Mouse (Mus musculus) induced T-regulatory cell, adult 2 months (primary cell): ENCODE results near the gene Cry2.
A peak's percentile ranks its signal among the peaks of the same experiment; 100 is the strongest.
"Not testable (repeated sequence)": the region's sequence is repeated elsewhere in the genome, so short reads cannot be mapped to it uniquely, and the experiment has no call there.

Experiments
- DNase-seq: peaks from one replicate; pipeline ENCODE4 v3.0.0-alpha.2; 2012; ENCODE audit warnings: low read depth

Gene Cry2

DNA sequence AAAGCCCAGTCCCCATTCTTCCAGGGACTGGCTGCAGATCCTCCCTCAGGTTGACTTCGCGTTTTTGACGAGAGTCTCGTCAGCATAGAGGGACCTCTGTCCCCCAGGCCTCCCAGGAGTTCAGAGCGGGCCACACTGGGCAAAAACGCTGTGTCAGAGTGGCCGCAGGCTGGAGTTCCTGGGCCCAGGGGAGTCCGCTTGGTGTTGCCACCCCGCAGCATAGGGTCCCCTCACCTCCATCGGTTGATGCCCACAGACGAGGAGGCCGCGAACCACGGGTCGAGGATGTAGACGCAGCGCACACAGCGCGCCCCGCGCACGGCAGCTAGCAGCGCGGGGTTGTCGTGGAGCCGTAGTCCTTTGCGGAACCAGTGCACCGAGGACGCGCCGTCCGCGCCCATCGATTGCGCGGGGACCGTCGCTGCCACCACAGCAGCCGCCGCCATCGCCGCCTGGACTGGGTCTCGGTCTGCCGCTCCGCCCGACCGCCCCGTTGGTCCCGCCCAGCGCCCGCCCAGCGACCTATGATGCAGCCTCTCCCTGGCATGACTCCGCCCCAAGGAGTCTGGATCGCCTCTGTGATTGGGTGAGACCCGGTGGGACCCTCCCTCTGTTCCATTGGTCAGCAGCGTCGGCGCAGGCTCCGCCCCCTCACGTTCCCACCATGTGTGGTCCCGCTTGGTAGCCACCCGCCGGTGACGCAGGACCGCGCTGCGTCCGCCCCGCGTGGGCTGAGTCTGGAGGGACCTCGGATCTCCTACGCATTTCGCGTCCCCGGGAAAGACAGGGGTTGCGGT is at the start of gene Cry2:
TSS of gene Cry2 (minus strand) at position 466 of the 797 bp plus-strand sequence.
- peak; percentile 99 for DNase-seq

DNA sequence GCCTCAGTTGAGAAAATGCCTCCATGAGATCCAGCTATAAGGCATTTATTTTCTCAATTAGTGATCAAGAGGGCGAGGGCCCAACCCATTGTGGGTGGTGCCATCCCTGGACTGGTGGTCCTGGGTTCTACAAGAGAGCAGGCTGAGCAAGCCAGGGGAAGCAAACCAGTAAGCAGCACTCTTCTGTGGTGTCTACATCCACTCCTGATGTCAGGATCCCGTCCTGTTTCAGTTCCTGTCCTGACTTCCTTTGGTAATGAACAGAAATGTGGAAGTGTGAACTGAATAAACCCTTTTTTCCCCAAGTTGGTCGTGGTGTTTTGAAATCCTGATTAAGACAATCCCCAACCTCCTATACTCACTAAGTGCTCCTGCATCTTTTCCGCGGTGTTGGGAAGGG is 49.7 kb upstream of the Cry2 start:
- no peak for DNase-seq

DNA sequence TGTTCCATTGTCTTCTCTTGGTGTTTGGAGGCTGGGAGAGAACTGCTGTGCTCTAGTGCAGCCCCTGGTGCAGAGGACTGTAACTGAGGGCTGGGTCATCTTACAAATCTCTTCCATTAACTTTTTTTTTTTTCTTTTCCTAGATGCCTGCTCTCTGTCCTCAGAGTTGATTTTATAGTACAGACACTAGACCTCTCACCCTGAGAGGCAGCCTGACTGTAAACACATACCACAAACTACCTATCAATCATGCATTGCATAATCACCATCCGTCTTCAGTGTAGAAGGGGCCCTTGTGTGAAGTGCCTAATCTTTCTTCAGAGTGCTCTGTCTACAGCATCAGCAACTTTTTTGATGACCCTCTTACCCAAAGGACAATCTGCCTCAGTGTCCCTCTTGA is 48.7 kb upstream of the Cry2 start:
- no peak for DNase-seq

DNA sequence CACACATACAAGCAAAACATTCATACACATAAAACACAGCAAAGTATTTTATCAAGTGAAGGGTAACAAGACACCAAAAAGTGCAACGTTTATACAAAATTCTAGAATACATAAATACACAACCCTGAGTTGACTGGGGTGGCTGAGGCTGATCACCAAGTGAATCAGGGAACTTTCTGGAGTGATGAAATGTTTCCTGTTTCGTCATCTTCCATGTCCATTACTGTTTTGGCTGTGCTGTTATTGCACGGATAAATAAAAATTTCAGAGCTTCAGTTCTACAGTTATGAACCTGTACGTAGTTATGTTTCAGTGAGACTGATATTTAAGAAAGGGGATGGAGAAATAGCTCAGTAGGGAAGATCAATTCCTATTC is 44.5 kb upstream of the Cry2 start:
- DNase-seq, result no peak

DNA sequence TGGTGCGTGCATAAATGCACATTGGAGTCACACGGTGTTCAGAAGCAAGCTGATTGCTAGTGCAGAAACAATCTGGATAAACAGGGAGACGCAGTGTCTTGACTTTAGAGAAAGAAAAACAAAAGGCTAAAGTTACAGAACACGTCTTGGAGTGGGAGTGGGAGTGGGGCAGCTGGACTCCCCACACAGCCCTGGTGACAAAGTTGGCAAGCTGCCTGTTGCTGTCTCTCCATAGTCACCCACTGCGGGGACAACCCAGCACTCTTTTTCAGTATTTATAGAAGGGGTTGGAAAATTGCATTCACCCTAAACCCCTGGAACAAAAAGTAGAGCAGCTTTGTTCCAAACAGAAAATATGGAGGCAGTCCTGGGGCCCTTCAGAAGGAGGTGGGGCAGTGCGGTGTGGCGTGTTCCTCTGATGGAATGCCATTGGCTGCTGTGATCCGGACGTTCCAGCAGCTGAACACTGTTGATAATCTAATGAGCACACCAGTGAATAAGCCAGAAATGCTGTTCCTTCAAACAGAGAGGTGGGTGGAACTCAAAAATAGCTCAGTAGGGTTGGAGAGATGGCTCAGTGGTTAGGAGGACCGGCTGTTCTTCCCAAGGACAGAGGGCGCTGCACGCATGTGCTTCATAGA is 43.9 kb upstream of the Cry2 start:
- no peak for DNase-seq

DNA sequence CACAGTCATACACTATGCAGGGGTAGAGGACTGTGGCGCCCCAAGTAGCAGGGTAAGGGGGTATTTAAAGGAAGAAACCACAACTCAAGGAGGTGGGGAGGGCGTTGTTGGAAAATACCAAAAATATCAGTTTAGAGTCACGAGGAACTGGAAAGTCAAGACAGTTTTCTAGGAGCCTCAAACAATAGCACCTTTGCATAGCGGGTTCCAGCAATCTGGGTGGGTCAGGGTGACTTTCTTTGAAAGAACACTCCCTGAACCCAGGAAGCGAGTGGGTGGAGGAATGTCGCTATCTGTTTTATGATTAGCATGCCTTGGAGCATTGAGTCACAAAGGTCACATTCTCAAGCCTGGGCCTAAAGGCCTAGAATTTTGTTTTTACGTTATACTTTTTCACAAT is 42.7 kb upstream of the Cry2 start:
- DNase-seq, result not testable (repeated sequence)

DNA sequence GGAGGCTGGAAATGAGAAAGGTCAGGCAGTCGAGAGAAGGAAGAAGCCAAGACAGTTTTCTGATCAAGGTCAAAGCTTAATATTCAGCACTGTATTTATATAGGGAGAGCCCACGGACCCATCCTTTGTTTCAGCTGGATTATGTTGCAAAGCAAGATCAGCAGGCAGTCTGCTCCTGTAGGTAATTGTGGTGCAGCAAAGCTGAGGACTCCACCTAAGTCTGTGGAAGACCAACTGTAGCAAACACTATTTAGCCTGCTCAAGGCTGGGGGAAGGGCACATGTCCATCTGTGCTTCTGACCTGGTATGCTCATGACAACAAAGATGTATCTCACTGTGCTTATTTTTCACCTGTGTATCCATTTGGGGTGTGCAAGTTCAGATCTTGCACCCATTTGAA is 41.9 kb upstream of the Cry2 start:
- DNase-seq, result no peak

DNA sequence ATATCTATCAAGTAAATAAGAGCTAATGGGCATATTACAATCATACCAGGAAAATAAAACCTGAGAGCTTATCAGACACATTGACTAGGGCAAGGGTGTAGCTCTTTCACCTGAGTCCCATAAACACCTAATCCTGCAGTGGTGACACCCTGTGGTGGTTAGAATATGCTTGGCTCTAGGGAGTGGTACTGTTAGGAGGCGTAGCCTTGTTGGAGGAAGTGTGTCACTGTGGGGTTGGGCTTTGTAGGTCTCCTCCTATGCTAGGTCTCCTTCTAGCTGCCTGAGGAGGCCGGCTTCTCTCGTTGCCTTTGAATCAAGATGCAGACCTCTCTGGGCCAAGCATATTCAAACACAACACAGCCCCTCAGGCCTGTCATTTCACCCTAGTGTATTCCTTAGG is 41.1 kb upstream of the Cry2 start:
- DNase-seq, result peak; percentile 35

DNA sequence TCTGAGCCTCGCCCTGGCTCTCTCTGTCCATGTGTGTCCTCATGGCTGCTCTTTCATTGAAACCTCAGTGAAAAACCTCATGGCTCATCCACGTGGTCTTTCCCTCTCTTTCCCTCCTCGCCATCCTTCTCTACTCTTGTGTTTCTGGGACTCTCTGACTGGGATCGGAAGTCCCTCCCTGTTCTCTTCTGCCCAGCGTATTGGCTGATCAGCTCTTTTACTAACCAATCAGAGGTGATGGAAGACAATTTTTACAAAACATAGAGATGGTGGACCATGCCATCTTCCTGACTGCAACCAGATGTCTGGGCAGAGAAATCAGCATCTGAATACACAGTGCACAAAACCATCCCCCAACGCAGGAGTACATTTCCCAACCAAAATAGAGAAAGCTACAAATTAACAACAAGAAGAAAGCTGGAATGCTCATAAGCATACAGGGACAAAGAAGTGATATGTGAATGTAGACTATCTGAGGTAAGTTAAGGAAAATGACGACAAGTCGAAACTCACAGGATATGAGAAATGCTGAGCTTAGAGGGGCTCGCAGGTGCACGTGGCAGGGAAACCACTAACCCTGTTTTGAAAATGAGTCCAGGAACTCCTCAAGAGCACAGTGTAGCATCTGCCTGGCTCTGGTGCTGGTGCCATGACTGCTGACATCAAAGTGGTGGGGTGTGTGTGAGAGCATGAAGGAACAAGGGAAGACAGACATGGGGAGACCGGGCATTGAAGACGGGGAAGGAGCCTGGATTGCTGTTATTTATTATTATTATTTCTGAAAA is 38.2 kb upstream of the Cry2 start:
- no peak for DNase-seq

DNA sequence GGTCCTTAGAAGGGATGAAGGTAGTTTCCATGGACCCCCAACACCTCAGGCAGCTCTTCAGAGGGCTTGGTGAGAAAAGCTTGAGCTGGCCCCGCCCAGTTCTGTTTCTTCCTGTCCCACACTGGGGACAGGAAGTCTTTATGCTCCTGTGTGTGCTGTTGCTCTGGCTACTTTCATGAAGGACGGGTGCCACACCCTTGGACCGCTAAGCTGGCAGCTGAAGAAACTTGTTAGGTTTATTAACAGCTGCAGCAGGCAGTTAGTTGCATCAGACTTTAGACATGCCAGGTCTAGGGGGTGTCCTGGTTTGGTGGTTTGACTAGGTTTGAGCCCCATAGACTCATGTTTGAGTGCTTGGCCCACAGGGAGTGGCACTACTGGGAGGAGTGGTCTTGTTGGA is 30.8 kb upstream of the Cry2 start:
- peak; percentile 64 for DNase-seq

DNA sequence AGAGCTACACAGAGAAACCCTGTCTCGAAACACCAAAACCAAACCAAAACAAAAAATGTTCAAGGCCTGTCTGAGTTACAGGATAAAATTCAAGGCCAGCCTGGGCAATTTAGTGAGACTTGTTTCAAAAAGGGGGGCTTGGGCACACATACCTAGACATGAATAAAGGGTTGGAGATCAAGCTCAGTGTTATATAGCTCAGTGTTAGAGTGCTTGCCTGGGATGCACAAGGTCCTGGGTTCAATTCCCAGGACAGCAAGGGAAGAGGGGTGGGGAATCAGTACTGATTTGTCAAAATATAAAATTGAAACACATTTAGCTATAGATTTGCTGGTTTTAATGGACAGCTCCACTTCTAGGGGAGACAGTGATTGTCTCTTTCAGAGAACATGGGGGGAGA is 27.4 kb upstream of the Cry2 start:
- DNase-seq, result no peak

DNA sequence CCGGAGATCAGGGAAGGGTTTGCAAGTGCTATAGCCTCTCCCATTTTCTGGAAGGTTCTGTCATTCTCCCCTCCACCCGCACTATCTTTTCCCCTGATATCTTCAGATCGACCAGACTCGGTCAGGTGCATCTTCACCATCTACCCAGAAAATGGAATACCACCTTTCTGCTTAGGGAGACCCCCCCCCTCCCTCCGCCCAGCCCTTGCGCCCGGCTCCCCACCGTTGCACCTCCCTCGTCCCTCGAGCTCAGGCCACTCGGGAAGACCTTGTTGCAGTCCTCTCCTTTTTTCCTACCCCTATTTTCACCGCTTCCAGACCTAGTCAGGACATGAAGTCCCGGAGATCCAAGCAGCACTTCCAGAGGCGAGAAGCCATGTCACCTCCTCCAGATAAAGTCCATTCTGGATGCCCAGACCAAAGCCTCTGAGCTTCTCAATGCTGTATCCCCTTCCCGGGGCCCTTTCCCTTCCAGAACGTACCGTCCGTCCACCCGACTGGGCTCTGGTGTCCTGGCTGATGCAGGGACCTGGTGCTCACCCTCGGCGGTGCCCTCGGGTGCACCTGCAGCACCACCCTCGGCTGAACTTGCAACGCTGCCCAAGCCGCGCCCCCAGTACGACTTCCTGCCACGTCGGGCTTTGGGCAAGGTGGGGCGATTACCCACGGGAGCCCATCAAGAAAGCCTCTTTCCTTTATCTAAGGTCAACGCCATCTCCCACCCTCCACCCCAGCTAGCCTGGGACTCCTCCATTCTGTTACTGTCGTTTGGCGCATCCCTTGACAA is 26.3 kb upstream of the Cry2 start, which contains the start of gene Slc35c1:
TSS of gene Slc35c1 (minus strand) at position 618 of the 787 bp plus-strand sequence.
- peak; percentile 74 for DNase-seq

DNA sequence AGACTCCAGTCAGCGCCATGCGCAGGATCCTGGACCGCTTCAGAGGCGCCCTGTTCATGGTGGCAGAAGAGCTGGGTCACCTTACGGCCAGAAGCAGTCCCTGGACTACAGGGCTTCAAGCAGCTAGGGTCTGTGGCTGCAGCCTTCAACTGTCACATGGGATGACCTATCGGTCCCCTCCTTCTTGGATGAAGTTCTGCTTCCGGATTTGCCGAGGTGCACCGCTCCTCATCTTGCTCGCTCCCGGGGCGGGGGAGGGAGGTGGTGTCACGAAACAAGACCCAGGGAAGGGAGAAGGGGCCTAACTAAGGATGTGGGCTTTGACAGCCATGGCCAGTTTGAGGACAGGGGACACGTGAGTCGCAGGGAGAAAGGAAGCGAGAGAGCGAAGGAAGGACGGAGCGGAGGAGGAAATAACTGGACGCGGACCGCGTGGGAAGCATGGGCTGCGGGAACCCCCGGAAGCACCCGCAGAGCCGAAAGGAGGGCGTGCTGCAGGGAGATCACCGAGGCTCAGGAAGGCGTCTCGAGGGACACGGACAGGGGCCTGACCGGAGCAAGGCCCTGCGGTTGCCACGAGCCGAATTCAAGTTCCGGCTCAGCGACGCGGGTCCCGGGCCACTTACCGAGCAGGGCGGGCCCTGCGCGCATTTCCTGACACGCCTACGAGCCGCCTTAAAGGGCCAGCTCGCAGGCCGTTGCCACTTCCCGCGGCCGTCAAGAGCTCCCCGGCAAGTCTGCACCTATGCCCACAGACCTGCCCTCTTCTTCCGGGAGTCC is 25.5 kb upstream of the Cry2 start:
- peak; percentile 91 for DNase-seq

DNA sequence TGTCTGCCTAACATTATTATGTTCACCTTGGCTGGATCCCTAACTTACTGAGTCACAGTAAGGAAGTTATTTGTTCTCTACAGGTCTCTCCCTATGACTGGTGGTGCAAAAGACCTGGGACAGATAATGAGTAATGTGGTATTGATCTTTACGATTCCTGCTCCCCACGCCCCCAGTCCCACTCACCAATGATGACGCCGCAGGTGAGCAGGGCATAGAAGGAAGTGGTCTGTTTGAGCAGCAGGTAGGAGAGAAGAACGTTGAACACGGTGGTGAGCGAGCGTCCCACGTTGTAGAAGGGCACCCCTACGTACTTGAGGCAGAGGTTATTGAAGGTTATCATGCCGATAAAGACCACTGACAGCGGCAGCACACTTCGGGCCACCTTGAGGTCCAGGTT is 24.6 kb upstream of the Cry2 start:
- DNase-seq, result peak; percentile 60

DNA sequence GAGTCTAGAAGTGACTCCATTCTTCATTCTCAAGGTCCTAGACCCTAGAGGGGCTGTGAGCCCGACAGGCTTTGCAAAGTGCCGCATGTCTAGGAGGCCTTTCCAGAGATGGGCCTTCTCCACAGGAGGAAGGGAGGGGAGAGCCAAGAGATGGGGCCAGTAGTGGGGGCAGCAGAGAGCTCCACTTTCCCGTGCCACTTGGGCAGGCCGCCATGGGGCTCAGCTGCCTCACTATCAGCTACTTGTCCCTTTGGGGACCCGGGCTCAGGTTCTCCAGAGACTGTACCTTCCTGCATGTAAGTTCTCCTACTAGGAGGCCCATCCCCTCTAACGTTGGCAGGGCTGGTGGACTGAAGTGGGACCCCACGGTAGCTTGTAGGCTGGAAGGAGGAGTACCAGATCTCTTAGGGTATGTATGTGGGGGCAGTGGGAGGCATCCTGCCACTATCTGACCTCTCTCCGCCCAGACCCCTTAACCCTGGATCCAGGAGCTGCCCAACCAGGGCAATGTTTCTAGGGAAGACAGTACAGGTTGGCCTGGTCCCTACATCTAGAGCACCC is 23.2 kb upstream of the Cry2 start:
- peak; percentile 27 for DNase-seq

DNA sequence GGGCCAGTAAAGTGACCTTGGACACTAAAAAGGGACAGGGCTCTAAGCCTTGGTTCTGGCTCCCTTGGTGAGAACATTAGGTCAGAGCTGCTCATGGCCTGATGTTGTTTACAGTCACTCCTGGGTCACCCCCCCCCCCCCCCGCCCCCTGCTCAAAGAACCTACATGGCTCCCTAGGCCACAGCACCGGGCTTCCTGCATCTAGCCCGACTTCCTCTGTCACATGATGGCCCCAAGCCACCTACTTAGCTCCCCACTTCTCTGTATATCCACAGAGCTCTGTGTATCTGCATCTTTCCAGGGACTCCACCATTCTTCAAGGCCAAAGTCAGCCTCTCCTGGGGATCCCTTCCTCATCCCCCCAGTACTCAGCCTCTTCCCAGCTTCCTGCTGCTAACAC is 21.9 kb upstream of the Cry2 start:
- peak; percentile 45 for DNase-seq

DNA sequence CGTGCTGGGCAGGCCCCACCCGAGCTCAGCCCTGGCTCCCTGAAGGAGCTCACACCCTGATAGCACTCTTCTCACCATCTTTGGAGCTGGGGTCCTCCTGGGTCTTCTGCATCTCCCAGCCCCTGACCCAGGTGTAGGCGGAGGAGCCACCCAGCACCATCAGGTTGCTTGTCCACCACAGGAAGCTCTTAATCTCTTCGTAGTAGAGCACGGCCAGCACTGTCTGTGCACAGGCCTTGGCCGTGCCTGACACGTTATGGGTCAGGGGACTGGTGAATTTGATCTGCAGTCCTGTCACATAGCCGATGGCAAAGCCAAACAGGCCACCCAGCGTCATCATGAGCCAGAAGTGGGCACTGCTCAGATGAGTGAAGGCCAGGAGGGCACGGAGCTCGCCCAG is 20.3 kb upstream of the Cry2 start:
- DNase-seq, result no peak

DNA sequence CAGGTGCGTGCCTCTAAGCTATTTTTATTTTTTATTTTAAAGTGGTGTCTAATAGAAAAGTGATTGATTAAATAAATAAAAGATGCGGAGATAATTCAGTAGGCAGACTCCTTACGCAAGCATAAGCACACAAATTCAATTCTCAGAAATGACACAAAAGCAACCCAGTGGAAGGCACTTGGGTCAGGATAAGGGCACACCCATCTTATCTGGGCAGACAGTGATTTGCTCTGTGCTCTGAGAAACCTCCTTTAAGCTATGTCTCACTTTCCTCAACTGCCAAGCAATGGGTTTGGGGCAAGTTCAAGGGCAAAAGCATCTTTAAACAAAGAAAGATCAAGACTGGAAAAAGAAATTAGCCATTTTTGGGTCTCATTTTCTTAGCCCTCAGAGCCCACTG is 17.3 kb upstream of the Cry2 start:
- no peak for DNase-seq

DNA sequence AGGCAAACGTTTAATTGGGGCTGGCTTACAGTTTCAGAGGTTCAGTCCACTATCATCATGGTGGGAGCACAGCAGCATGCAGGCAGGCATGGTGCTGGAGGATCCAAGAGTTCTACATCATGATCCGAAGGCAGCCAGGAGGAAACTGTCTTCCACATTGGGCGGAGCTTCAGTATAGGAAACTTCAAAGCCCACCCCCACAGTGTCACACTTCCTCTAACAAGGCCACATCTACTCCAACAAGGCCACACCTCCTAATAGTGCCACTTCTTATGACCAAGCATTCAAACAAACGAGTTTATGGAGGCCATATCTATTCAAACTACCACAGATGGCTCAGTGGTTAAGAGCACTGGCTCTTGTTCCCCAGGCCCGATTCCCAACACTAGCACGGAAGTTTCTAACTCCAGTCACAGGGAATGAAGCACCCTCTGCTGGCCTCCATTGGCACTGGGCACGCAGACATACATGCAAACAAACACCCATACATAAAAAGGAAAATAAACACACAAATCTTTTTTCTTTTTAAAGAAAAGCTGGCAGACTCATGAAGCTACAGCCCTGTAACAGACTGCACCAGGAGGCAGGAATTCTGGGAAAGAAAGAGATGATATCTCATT is 13.4 kb upstream of the Cry2 start:
- DNase-seq, result no peak

DNA sequence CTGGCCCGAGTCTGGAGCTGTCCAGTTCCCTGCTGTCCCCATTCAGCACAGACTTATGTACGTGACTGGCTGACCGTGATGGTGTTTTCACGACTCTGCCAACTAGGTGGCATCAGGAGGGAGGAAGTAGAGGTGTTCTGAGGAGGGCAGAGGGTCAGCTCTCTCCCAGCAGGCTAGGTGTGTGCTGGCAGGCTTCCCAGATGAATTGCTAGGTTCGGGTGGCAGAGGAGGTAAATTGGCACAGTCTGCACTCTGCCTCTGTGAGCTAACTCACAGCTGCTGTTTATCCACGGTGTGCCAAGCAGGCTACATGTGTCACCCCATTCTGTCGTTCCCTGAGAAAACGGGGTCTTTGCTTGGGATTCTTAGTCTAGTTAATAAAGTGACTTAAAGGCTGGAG is 12.8 kb upstream of the Cry2 start:
- DNase-seq, result no peak

DNA sequence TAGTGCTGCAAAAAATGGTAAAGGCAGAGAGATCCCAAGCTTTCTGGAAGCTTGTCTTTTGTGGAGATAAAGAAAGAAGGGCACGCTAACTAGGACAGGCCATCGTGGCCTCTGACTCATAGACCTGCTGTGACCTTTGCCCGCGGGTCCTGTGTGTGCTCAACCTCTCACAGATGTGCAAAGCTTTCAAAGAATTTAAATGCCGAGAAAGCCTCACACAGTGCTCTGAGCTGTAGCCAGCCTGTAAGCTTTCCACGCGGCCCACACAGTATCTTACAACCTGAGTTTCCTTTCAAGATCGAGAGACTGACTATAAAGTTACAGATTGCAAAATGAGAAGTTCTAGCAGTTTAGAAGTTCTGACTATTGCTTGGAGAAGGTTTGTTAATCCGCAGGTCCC is 12.0 kb upstream of the Cry2 start:
- DNase-seq, result no peak
